Mouse (Mus musculus) lung, embryonic 16.5 days (tissue): ENCODE data around the gene Ly6g6f. TPM values are rescaled to one million over a fixed set of nuclear protein-coding genes. Genes with fewer than 3 reads are reported as not detected.

ENCODE experiments used
- ATAC-seq: fragments of 200-750 bp; cut with Nextera tagmentation; 2 replicates; pipeline ENCODE4 v1.8.0; 2017; ENCODE audit warnings: low read depth, mild to moderate bottlenecking, moderate library complexity
- H3K27ac ChIP-seq: fragments of 300-500 bp; sonication (generic); 2 replicates; pipeline ENCODE4 v1.5.1; 2014; ENCODE audit warnings: mild to moderate bottlenecking, control low read depth, low read length
- H3K27me3 ChIP-seq: fragments of 300-500 bp; sonication (generic); 2 replicates; pipeline ENCODE4 v1.6.1; 2014; ENCODE audit warnings: low read depth, low read length, mixed read lengths; ENCODE audit not compliant: control insufficient read depth, insufficient read depth
- H3K36me3 ChIP-seq: fragments of 300-500 bp; sonication (generic); 2 replicates; pipeline ENCODE4 v1.6.1; 2014; ENCODE audit warnings: low read length; ENCODE audit not compliant: control insufficient read depth, insufficient read depth
- H3K4me1 ChIP-seq: fragments of 300-500 bp; sonication (generic); replicated peaks from 2 replicates; pipeline ENCODE4 v1.6.1; 2014; ENCODE audit warnings: low read length, mixed read lengths; ENCODE audit not compliant: control insufficient read depth, insufficient read depth
- H3K4me2 ChIP-seq: fragments of 300-500 bp; sonication (generic); 2 replicates; pipeline ENCODE4 v1.6.1; 2014; ENCODE audit warnings: low read depth, low read length, control low read depth
- H3K4me3 ChIP-seq: fragments of 300-500 bp; sonication (generic); 2 replicates; pipeline ENCODE4 v1.5.1; 2014; ENCODE audit warnings: mild to moderate bottlenecking, low read length, control low read depth
- H3K9ac ChIP-seq: fragments of 300-500 bp; sonication (generic); 2 replicates; pipeline ENCODE4 v1.6.1; 2014; ENCODE audit warnings: low read length, control low read depth
- H3K9me3 ChIP-seq: fragments of 300-500 bp; sonication (generic); 2 replicates; pipeline ENCODE4 v1.6.1; 2016; ENCODE audit warnings: low read length; ENCODE audit not compliant: control insufficient read depth
- WGBS: fragments of 180-500 bp; shearing (Covaris S2); extraction: QIAGEN DNeasy Blood & Tissue Kit; methylation state at CpG from one replicate; pipeline ENCODE4 v1.1.7; 2014; 5-methylcytosine and 5-hydroxymethylcytosine counted together
- polyA plus RNA-seq: library from polyadenylated mRNA; unstranded; fragments of >200 nt; fragmentation: Nextera tagmentation; extraction: Ambion mirVana; gene quantifications from 2 replicates; pipeline ENCODE4 v1.2.1, GENCODE M21; 2015

Ly6g6f gene
- polyA plus RNA-seq, 1 experiment from 2014 or later = 0.79 TPM

GRCm38 (mm10) chr17:35031272-35031671 is 54.1 kb downstream of the Ly6g6f start:
- Histone ChIP-seq H3K36me3 (no peaks in the 10 kb centered on the region), H3K9ac (no peak overlapping the region), H3K4me1 (peaks cover 3% of the 10 kb centered on the region), H3K4me3 (no peak overlapping the region), H3K9me3 (no peaks in the 10 kb centered on the region), H3K27ac (no peak overlapping the region), H3K27me3 (no peaks in the 10 kb centered on the region), H3K4me2 (no peak overlapping the region)
- no peak for ATAC-seq
- 86% methylated on average over 11 of the region's 11 CpGs for WGBS

Other genes starting within 250 kb of the Ly6g6f start
- gene Stk19, start 248.7 kb downstream of the Ly6g6f start, polyA plus RNA-seq = 30.7 and 31.2 TPM in 2 replicates
- gene Dxo, start 248.6 kb downstream of the Ly6g6f start, polyA plus RNA-seq = 61.4 and 65.0 TPM in 2 replicates
- 47.8 and 49.9 TPM in 2 replicates for gene Skiv2l, start 235.4 kb downstream of the Ly6g6f start, polyA plus RNA-seq
- gene Nelfe, start 235.2 kb downstream of the Ly6g6f start, polyA plus RNA-seq = 94.4 and 96.0 TPM in 2 replicates
- 1.8 and 7.3 TPM in 2 replicates for gene Cfb, start 223.1 kb downstream of the Ly6g6f start, polyA plus RNA-seq
- 2.3 and 2.5 TPM in 2 replicates for gene Zbtb12, start 206.1 kb downstream of the Ly6g6f start, polyA plus RNA-seq
- not detected in 2 replicates for gene Gm20547, start 203.6 kb downstream of the Ly6g6f start, polyA plus RNA-seq
- 3.2 and 4.8 TPM in 2 replicates for gene C2, start 187.3 kb downstream of the Ly6g6f start, polyA plus RNA-seq
- gene Ehmt2, start 187.1 kb downstream of the Ly6g6f start, polyA plus RNA-seq = 58.2 and 62.2 TPM in 2 replicates
- 1.5 and 1.9 TPM in 2 replicates for gene Slc44a4, start 171.1 kb downstream of the Ly6g6f start, polyA plus RNA-seq
- 19.0 and 20.4 TPM in 2 replicates for gene Neu1, start 154.4 kb downstream of the Ly6g6f start, polyA plus RNA-seq
- gene Hspa1b, start 126.4 kb downstream of the Ly6g6f start, polyA plus RNA-seq = 0.10 and 0.19 TPM in 2 replicates
- gene Gm20481, start 115.7 kb downstream of the Ly6g6f start, polyA plus RNA-seq = 1.2 TPM in 1 of 2 replicates, not detected in the other
- 4.4 and 4.8 TPM in 2 replicates for gene Hspa1a, start 113.5 kb downstream of the Ly6g6f start, polyA plus RNA-seq
- 0.55 and 0.65 TPM in 2 replicates for gene Hspa1l, start 112.9 kb downstream of the Ly6g6f start, polyA plus RNA-seq
- 178 and 189 TPM in 2 replicates for gene Lsm2, start 103.7 kb downstream of the Ly6g6f start, polyA plus RNA-seq
- gene Vars, start 84.6 kb downstream of the Ly6g6f start, polyA plus RNA-seq = 88.0 and 96.2 TPM in 2 replicates
- 0.14 and 0.25 TPM in 2 replicates for gene Vwa7, start 69.0 kb downstream of the Ly6g6f start, polyA plus RNA-seq
- 4.3 and 4.6 TPM in 2 replicates for gene Sapcd1, start 57.6 kb downstream of the Ly6g6f start, polyA plus RNA-seq
- 4.7 and 4.9 TPM in 2 replicates for gene Msh5, start 38.9 kb downstream of the Ly6g6f start, polyA plus RNA-seq
- 298 and 322 TPM in 2 replicates for gene Clic1, start 35.6 kb downstream of the Ly6g6f start, polyA plus RNA-seq
- gene Ddah2, start 26.6 kb downstream of the Ly6g6f start, polyA plus RNA-seq = 305 and 309 TPM in 2 replicates
- 0.53 and 0.97 TPM in 2 replicates for gene Ly6g6c, start 20.2 kb downstream of the Ly6g6f start, polyA plus RNA-seq
- gene Mpig6b, start 19.4 kb downstream of the Ly6g6f start, polyA plus RNA-seq = 1.1 and 1.2 TPM in 2 replicates
- 1.8 and 2.3 TPM in 2 replicates for gene Ly6g6e, start 8.7 kb downstream of the Ly6g6f start, polyA plus RNA-seq
- 7.0 and 9.0 TPM in 2 replicates for gene Ly6g6d, start 7.5 kb downstream of the Ly6g6f start, polyA plus RNA-seq
- gene Abhd16a, start 3.7 kb upstream of the Ly6g6f start, polyA plus RNA-seq = 98.3 and 100 TPM in 2 replicates
- gene Ly6g5c, start 22.7 kb upstream of the Ly6g6f start, polyA plus RNA-seq = not detected in 2 replicates
- 0.60 and 1.1 TPM in 2 replicates for gene Ly6g5b, start 29.8 kb upstream of the Ly6g6f start, polyA plus RNA-seq
- 18.3 and 19.7 TPM in 2 replicates for gene Gpank1, start 35.8 kb upstream of the Ly6g6f start, polyA plus RNA-seq
- gene Csnk2b, start 36.4 kb upstream of the Ly6g6f start, polyA plus RNA-seq = 242 and 248 TPM in 2 replicates
- gene D17H6S53E, start 40.8 kb upstream of the Ly6g6f start, polyA plus RNA-seq = 9.7 and 10.4 TPM in 2 replicates
- 1.4 and 13.6 TPM in 2 replicates for gene Apom, start 46.4 kb upstream of the Ly6g6f start, polyA plus RNA-seq
- 46.3 and 54.9 TPM in 2 replicates for gene Bag6, start 49.6 kb upstream of the Ly6g6f start, polyA plus RNA-seq
- 151 and 167 TPM in 2 replicates for gene Prrc2a, start 79.3 kb upstream of the Ly6g6f start, polyA plus RNA-seq
- gene Aif1, start 90.5 kb upstream of the Ly6g6f start, polyA plus RNA-seq = 7.3 and 8.0 TPM in 2 replicates
- 11.3 and 12.4 TPM in 2 replicates for gene Lst1, start 102.8 kb upstream of the Ly6g6f start, polyA plus RNA-seq
- gene Ltb, start 108.8 kb upstream of the Ly6g6f start, polyA plus RNA-seq = 1.0 and 1.5 TPM in 2 replicates
- gene Tnf, start 116.4 kb upstream of the Ly6g6f start, polyA plus RNA-seq = 0.09 and 0.24 TPM in 2 replicates
- gene Lta, start 119.7 kb upstream of the Ly6g6f start, polyA plus RNA-seq = 0.30 TPM in 1 of 2 replicates, not detected in the other
- gene Gm16181, start 135.2 kb upstream of the Ly6g6f start, polyA plus RNA-seq = 1.2 TPM in 1 of 2 replicates, not detected in the other
- 4.9 and 5.9 TPM in 2 replicates for gene Atp6v1g2, start 148.1 kb upstream of the Ly6g6f start, polyA plus RNA-seq
- 10.0 and 11.0 TPM in 2 replicates for gene Nfkbil1, start 150.2 kb upstream of the Ly6g6f start, polyA plus RNA-seq
- gene Ddx39b, start 156.1 kb upstream of the Ly6g6f start, polyA plus RNA-seq = 437 and 448 TPM in 2 replicates
- 141 and 161 TPM in 2 replicates for gene H2-D1, start 177.1 kb upstream of the Ly6g6f start, polyA plus RNA-seq
- 0.24 and 0.38 TPM in 2 replicates for gene H2-Q1, start 234.8 kb upstream of the Ly6g6f start, polyA plus RNA-seq